Mouse (Mus musculus): ENCODE measurements around the gene Ccdc171.

GRCm38 (mm10) chr4:83486117-83486901 is 39.0 kb upstream of the Ccdc171 start, which contains the start of gene Psip1:
- TF ChIP-seq CTCF (IDR thresholded peaks at IDR 0.05; ENCODE audit: low read depth): peak; percentile 38; the same call in 1 of the 2 replicates
- peak; percentile 81; the same call in 1 of the 2 replicates for TF ChIP-seq EP300 (IDR thresholded peaks at IDR 0.05; ENCODE audit: low read depth)
